Mouse (Mus musculus) forebrain, postnatal 0 days (tissue): Measurements from ENCODE around the gene Prss41. TPM values are rescaled to one million over a fixed set of nuclear protein-coding genes. Genes with fewer than 3 reads are reported as not detected.
A peak's percentile ranks its signal among the peaks of the same experiment; 100 is the strongest.

Experiments used
- ATAC-seq: fragments of 200-750 bp; cut with Nextera tagmentation; 2 replicates; pipeline ENCODE4 v1.8.0; 2017; ENCODE audit warnings: mild to moderate bottlenecking, moderate library complexity
- DNase-seq: peaks from one replicate; pipeline ENCODE4 v3.0.0-alpha.2; 2015
- H3K27ac ChIP-seq: fragments of 300-500 bp; sonication (generic); 2 replicates; pipeline ENCODE4 v1.5.1; 2014; ENCODE audit warnings: low read depth, mild to moderate bottlenecking, antibody characterized with exemption, low read length, moderate library complexity, mixed read lengths
- H3K27me3 ChIP-seq: fragments of 300-500 bp; sonication (generic); 2 replicates; pipeline ENCODE4 v1.6.1; 2014; ENCODE audit warnings: mild to moderate bottlenecking, low read length, mixed read lengths; ENCODE audit not compliant: insufficient read depth
- H3K36me3 ChIP-seq: fragments of 300-500 bp; sonication (generic); 2 replicates; pipeline ENCODE4 v1.6.1; 2014; ENCODE audit warnings: mild to moderate bottlenecking, moderate library complexity; ENCODE audit not compliant: insufficient read depth
- H3K4me1 ChIP-seq: fragments of 300-500 bp; sonication (generic); 2 replicates; pipeline ENCODE4 v1.6.1; 2014; ENCODE audit warnings: antibody characterized with exemption; ENCODE audit not compliant: insufficient read depth
- H3K4me2 ChIP-seq: fragments of 300-500 bp; sonication (generic); 2 replicates; pipeline ENCODE4 v1.6.1; 2014; ENCODE audit warnings: low read depth, mild to moderate bottlenecking, moderate library complexity
- H3K4me3 ChIP-seq: fragments of 300-500 bp; sonication (generic); 2 replicates; pipeline ENCODE4 v1.5.1; 2014; ENCODE audit warnings: low read depth, low read length, mixed read lengths
- H3K9ac ChIP-seq: fragments of 300-500 bp; sonication (generic); 2 replicates; pipeline ENCODE4 v1.6.1; 2014; ENCODE audit warnings: mild to moderate bottlenecking
- H3K9me3 ChIP-seq: fragments of 300-500 bp; sonication (generic); 2 replicates; pipeline ENCODE4 v1.6.1; 2016; ENCODE audit warnings: low read length
- CTCF ChIP-seq: sonication (generic); IDR thresholded peaks from 2 replicates; pipeline ENCODE4 v1.5.1; 2016; ENCODE audit warnings: antibody characterized with exemption, control low read depth, low read depth
- WGBS: fragments of 180-500 bp; shearing (Covaris S2); extraction: QIAGEN DNeasy Blood & Tissue Kit; methylation state at CpG from one replicate; pipeline ENCODE4 v1.1.7; 2014; 5-methylcytosine and 5-hydroxymethylcytosine counted together
- polyA plus RNA-seq: library from polyadenylated mRNA; unstranded; fragments of >200 nt; fragmentation: Nextera tagmentation; extraction: Ambion mirVana; gene quantifications from 2 replicates; pipeline ENCODE4 v1.2.1, GENCODE M21; 2015
- total RNA-seq: library from RNA; depleted of rRNA; stranded (reverse); fragments of >200 nt; gene quantifications from 2 replicates; pipeline ENCODE4 v1.2.3, GENCODE M21; 2014

Gene Prss41
- total and polyA plus RNA-seq, 2 experiments from 2014 or later = 1.0 to 1.3 TPM

- H3K4me1 ChIP-seq = peaks cover 24% of the 10 kb centered on the region
- peaks cover 52% of the 10 kb centered on the region for H3K36me3 ChIP-seq
- WGBS = 98% methylated on average over 3 of the region's 3 CpGs
- no peak overlapping the region for H3K4me3 ChIP-seq
- H3K9me3 ChIP-seq = no peaks in the 10 kb centered on the region
- ATAC-seq = no peak
- no peaks in the 10 kb centered on the region for H3K27me3 ChIP-seq
- no peak for DNase-seq
- TF ChIP-seq CTCF = no peak
- H3K27ac ChIP-seq = no peak overlapping the region
- H3K9ac ChIP-seq = no peak overlapping the region
- no peak overlapping the region for H3K4me2 ChIP-seq
Measured at GRCm38 (mm10) chr17:23807918-23808317, 36.1 kb downstream of the Prss41 start.

GRCm38 (mm10) chr17:23806867-23807266 is 37.1 kb downstream of the Prss41 start:
- no peaks in the 10 kb centered on the region for H3K9me3 ChIP-seq
- no peak overlapping the region for H3K27ac ChIP-seq
- peak overlapping the region; percentile 80; the same call in 1 of the 2 replicates for H3K4me2 ChIP-seq
- WGBS = 72% methylated on average over 25 of the region's 25 CpGs
- peaks cover 43% of the 10 kb centered on the region for H3K36me3 ChIP-seq
- peaks cover 24% of the 10 kb centered on the region for H3K4me1 ChIP-seq
- H3K9ac ChIP-seq = no peak overlapping the region
- H3K27me3 ChIP-seq = no peaks in the 10 kb centered on the region
- no peak for TF ChIP-seq CTCF
- H3K4me3 ChIP-seq = no peak overlapping the region
- ATAC-seq = no peak
- no peak for DNase-seq

- Histone ChIP-seq H3K4me1 (peaks cover 24% of the 10 kb centered on the region), H3K4me3 (peak overlapping the region; percentile 97), H3K36me3 (peaks cover 22% of the 10 kb centered on the region), H3K27me3 (no peaks in the 10 kb centered on the region), H3K9me3 (no peaks in the 10 kb centered on the region), H3K9ac (peak overlapping the region; percentile 87), H3K4me2 (peak overlapping the region; percentile 80), H3K27ac (no peak overlapping the region)
- no peak for DNase-seq
- 3% methylated on average over 8 of the region's 8 CpGs for WGBS
- TF ChIP-seq CTCF = no peak
- no peak for ATAC-seq
Measured at GRCm38 (mm10) chr17:23804426-23805085, 39.4 kb downstream of the Prss41 start.

- H3K9ac ChIP-seq = peak overlapping the region; percentile 87
- ATAC-seq = peak; percentile 23
- TF ChIP-seq CTCF = no peak
- peak overlapping the region; percentile 80 for H3K4me2 ChIP-seq
- no peaks in the 10 kb centered on the region for H3K9me3 ChIP-seq
- H3K4me1 ChIP-seq = peaks cover 24% of the 10 kb centered on the region
- H3K27ac ChIP-seq = peak overlapping the region; percentile 97
- WGBS = 0% methylated on average over 65 of the region's 83 CpGs
- peak; percentile 85 for DNase-seq
- no peaks in the 10 kb centered on the region for H3K27me3 ChIP-seq
- peaks cover 11% of the 10 kb centered on the region for H3K36me3 ChIP-seq
- H3K4me3 ChIP-seq = peak overlapping the region; percentile 97
Measured at GRCm38 (mm10) chr17:23803366-23804041, 40.5 kb downstream of the Prss41 start.

- H3K4me2 ChIP-seq = peak overlapping the region; percentile 80
- ATAC-seq (peak; percentile 98), DNase-seq (peak; percentile 100)
- no peaks in the 10 kb centered on the region for H3K9me3 ChIP-seq
- TF ChIP-seq CTCF = no peak
- H3K4me1 ChIP-seq = peaks cover 24% of the 10 kb centered on the region
- H3K27me3 ChIP-seq = no peaks in the 10 kb centered on the region
- H3K4me3 ChIP-seq = peak overlapping the region; percentile 97
- WGBS = under 1% methylated on average over 60 of the region's 60 CpGs
- peak overlapping the region; percentile 97 for H3K27ac ChIP-seq
- H3K9ac ChIP-seq = peak overlapping the region; percentile 87
- peaks cover 6% of the 10 kb centered on the region for H3K36me3 ChIP-seq
Measured at GRCm38 (mm10) chr17:23802746-23803365, 41.1 kb downstream of the Prss41 start.

- Histone ChIP-seq H3K9ac (no peak overlapping the region), H3K4me1 (peaks cover 24% of the 10 kb centered on the region), H3K4me2 (no peak overlapping the region), H3K27me3 (no peaks in the 10 kb centered on the region), H3K9me3 (no peaks in the 10 kb centered on the region), H3K36me3 (no peaks in the 10 kb centered on the region), H3K27ac (no peak overlapping the region), H3K4me3 (no peak overlapping the region)
- no peak for ATAC-seq
- DNase-seq = no peak
- TF ChIP-seq CTCF = no peak
- WGBS = 94% methylated on average over 10 of the region's 10 CpGs
Measured at GRCm38 (mm10) chr17:23801627-23802026, 42.3 kb downstream of the Prss41 start.

- Histone ChIP-seq H3K27ac (no peak overlapping the region), H3K4me3 (no peak overlapping the region), H3K4me2 (no peak overlapping the region), H3K27me3 (no peaks in the 10 kb centered on the region), H3K9ac (no peak overlapping the region), H3K4me1 (no peaks in the 10 kb centered on the region), H3K9me3 (no peaks in the 10 kb centered on the region), H3K36me3 (no peaks in the 10 kb centered on the region)
- no peak for TF ChIP-seq CTCF
- no peak for DNase-seq
- 79% methylated on average over 7 of the region's 7 CpGs for whole genome bisulfite sequencing
- ATAC-seq = no peak
Measured at GRCm38 (mm10) chr17:23797316-23797715, 46.7 kb downstream of the Prss41 start.
